Mouse (Mus musculus): Measurements from ENCODE around the gene Sntb2.

Sntb2 gene

DNA sequence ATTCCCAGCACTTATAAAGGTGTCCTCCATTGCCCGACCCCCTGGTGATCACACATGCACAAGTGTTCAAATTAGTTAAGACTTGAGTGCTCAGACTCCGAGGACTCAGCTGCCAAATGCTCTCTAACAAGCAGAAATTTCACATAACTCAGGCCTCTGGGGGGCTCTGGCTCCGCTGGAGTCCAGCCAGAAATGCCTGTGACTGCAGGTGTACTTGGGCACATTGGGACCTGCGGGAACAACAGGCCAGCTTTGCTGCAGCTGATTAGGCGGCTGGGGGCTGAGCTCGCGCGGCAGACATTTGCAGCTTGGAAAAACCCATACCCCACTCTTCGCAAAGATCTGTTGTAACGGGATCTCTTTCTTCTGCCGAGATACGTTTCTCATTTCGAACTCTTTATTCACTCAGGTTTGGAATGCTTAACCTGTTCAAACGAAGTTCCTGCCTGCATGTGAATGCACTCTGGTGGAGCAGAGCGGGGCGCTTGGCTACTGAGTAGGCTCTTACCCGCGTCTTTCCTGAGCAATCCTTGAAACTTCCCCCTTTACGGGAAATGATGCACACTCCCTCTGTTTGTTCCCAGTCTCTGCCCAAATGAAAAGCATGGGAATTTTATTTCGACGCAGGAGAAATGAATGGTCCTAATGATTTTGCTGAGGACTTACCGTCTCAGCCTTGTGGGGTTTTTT lies 3.0 kb upstream of the Sntb2 start:
- peak; percentile 59 to 78 for DNase-seq

- DNase-seq = no peak
These were observed 1.9 kb upstream of the Sntb2 start for GRCm38 (mm10) chr8:106933506-106934143.

DNA sequence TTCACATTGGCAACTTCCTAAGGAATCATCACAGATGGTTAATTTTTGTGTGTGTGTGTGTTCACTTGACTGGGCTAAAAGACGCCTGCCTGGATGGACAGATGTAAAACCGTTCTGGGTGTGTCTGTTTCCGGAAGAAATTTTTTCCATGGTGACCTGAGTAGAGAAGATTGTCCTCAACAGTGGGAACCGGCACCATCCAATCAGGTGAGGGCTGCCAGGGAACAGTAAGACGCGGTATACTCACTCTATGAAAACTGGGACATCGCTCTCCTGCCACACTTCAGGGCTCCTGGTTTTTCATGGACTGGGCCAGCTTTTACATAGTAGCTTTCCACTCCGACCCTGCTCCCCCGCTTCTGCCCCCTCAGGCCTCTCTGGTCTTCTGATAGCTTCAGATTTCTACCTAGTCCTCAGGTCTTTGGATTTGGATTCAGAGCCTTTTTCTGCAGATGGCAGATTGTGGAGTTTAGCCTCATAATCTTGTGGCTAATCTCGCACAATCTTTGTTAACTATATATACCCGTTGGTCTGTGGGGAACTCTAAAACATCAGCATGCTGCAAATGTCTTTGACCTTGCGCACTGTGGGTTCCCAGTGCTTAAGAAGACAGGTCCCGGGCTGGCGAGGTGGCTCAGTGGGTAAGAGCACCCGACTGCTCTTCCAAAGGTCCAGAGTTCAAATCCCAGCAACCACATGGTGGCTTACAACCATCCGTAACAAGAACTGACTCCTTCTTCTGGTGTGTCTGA lies 1.1 kb upstream of the Sntb2 start:
- DNase-seq = no peak

GRCm38 (mm10) chr8:106935899-106936477 lies 438 bp downstream of the Sntb2 start:
- DNase-seq = peak; percentile 71 to 80

- peak; percentile 79 to 87 for DNase-seq
These were observed 1.0 kb downstream of the Sntb2 start for GRCm38 (mm10) chr8:106936478-106937051.

DNA sequence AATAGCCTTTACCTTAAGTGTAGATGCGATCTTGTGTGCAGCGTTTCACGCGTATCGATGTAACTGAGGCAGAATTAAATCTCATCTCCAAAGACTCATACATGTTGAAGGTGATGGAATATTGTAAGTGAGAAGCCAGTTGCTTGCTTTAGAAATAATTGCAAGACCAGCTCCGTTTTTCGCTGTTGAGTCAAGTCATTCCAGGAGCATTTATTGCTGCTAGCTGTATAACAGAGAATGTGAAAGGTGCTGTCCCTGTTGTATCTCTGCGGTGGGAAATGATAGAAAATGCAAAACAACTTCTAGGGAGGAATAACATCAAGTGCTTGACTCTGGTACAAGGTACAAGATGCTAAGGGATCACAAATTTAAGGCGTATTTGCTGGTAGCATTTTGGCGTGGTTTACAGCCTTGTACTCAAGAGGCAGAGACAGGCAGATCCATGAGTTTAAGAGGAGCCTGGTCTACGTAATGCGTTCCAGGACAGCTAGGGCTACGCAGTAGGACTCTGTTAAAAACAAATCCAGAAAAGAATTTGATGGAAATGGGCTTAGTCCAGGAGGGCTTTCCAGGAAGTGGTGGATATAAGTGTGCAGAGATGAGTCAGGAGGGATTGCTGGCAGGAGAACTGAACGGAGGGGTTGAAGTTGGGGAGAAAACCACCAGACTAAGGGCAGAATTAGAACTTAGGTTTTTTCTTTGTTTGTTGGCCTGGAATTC lies 1.7 kb downstream of the Sntb2 start:
- DNase-seq = no peak

GRCm38 (mm10) chr8:106941806-106942205 lies 6.3 kb downstream of the Sntb2 start:
- no peak for DNase-seq

DNA sequence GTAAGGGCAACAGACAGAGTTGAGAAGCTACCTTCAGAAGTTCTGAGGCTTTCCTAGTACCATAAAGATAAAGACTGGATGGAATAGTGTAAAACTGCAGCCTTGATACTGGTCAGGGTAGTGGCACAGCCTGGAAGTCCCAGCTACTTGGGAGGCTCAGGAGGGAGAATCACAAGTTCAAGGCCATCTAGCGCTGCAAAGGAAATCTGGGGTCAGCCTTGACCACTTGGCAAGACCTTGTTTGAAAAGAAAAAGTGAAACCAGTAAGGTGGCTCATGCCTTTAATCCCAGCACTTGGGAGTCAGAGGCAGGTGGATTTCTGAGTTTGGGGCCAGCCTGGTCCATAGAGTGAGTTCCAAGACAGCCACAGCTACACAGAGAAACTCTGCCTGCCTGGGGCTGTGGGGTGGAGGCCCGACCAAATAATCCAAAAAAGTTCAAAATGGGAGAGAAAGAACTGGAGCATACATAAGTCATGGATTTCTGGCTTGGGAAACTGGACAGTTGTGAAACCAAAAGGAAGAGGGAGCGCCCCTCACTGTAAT lies 8.4 kb downstream of the Sntb2 start:
- DNase-seq = no peak

- no peak for DNase-seq
These were observed 9.2 kb downstream of the Sntb2 start for GRCm38 (mm10) chr8:106944756-106945155.

GRCm38 (mm10) chr8:106948678-106949243 lies 13.2 kb downstream of the Sntb2 start:
- no peak for DNase-seq

- no peak for DNase-seq
These were observed 16.2 kb downstream of the Sntb2 start for GRCm38 (mm10) chr8:106951707-106952106.

DNA sequence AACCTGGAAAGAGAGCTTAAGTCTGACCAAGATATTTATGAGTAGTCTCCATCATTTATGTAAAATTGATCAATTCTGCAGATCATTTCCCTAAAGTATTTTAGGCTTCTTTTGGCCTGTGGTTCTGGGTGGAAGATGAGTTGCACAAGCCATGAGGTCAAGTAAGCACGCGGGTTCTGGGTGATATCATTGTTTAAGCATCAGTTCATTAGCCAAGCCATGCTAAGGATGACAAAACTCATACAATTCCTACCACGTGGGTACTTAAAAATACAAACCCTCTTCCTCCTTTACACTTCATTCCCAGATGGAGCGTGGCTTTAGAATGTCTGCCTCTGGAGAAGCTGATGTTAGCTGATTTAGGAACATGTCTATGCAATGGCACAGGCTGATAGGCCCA lies 18.0 kb downstream of the Sntb2 start:
- no peak for DNase-seq

DNA sequence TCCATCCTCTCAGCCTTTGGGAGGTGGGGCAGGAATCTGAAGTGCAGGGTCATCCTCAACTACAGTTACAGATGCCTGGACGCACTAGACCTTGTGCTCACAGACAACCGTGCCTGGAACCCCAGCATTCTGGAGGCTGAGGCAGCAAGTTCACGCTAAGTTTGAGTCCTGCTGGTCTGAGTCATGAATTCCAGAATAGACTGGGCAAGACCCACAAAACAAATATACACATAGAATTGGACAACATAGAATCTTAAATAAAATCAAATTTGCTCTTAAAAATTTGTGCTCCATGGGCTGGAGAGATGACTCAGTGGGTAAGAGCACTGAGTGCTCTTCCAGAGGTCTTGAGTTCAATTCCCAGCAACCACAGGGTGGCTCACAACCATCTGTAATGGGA lies 21.5 kb downstream of the Sntb2 start:
- no peak for DNase-seq

DNA sequence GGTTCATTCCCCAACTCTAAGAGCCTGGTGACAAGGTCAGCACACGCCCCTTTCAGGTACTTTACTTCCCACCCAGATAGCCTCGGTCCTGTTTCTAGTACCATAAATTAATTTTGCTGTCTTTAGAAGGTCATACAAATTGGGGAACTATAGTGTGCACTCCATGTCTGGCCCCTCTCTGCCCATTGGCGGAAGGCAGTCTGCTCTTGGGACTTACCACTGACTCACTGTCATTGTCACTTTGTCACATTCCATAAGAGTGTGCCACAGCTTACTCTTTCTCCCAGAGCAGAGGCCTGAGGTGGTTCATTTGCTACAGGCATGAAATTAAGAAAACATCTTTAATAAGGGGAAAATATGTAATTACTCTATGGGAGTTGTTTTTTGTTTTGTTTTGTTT lies 22.7 kb downstream of the Sntb2 start:
- no peak for DNase-seq

- DNase-seq = no peak
These were observed 24.1 kb downstream of the Sntb2 start for GRCm38 (mm10) chr8:106959626-106960025.

DNA sequence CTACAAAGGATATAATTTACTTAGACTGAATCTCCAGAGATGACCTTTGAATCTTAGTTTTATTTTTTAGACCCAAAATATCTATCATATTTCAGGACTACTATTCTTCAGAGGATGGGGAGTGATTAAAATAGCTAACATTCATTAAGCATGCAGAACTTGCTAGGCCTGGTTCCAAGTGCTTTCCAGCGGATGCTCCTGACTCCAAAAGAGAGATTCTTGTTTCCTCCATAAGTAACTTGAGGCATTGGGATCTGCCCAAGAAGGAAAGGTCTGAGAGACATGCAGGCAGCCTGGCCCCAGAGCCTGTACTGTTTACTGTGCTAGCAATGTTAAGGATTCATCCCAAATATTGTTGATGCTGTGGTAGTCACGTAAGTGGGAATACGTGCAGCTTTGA lies 26.8 kb downstream of the Sntb2 start:
- peak; percentile 61 to 62 for DNase-seq

GRCm38 (mm10) chr8:106963365-106963764 lies 27.8 kb downstream of the Sntb2 start:
- DNase-seq = no peak

DNA sequence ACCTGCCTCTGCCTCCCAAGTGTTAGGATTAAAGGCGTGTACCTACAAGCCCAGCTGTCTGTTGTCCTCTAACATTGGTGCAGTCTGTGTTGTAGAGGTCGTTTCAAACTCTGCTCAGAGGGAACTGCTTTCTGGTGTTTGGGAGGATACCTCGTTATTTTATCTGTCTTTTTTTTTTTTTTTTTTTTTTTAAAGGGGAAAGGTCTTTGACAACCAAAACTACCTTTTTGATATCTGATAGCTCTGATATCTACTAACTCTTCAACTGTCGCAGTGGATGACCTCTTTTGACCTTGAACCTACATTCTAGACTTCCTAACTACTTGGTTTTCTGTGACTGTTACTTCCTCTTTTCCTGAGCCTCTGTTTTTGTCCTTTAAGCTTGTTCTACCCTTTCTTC lies 29.0 kb downstream of the Sntb2 start:
- DNase-seq = no peak

GRCm38 (mm10) chr8:106969964-106970363 lies 34.4 kb downstream of the Sntb2 start:
- no peak for DNase-seq

DNA sequence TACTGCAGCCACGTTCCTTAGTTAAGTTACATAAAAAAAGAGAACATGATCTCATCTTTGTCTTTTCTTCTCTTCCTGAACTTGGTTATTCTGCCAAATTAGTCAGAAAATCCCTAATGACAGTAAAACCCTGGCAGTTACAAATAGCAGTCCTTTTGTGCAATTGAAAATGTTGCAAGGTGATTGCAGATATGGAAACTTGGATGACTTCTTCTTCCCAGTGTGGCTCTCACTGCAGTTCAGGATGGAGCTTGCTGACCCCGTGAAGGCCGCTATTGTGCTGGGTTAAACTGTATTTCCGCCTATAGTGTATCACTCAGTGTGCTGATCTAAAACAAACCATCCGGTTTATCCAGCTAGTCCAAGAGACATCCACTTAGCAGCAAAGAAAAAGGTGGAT lies 36.4 kb downstream of the Sntb2 start:
- DNase-seq = peak; percentile 19 to 58

- DNase-seq = no peak
These were observed 37.2 kb downstream of the Sntb2 start for GRCm38 (mm10) chr8:106972538-106973264.

Measured in kidney, postnatal 25 days (tissue).